Mouse (Mus musculus) thymus, postnatal 0 days (tissue): ENCODE results near the gene Nck2. TPM values are rescaled to one million over a fixed set of nuclear protein-coding genes. Genes with fewer than 3 reads are reported as not detected.
A peak's percentile ranks its signal among the peaks of the same experiment; 100 is the strongest.

Experiments used
- DNase-seq: peaks from one replicate; pipeline ENCODE4 v3.0.0-alpha.2; 2015; ENCODE audit warnings: low spot score
- polyA plus RNA-seq: library from polyadenylated mRNA; unstranded; fragments of >200 nt; fragmentation: Nextera tagmentation; extraction: Ambion mirVana; gene quantifications from 2 replicates; pipeline ENCODE4 v1.2.1, GENCODE M21; 2015

Gene Nck2
- polyA plus RNA-seq, 1 experiment from 2014 or later = 103 TPM

DNA sequence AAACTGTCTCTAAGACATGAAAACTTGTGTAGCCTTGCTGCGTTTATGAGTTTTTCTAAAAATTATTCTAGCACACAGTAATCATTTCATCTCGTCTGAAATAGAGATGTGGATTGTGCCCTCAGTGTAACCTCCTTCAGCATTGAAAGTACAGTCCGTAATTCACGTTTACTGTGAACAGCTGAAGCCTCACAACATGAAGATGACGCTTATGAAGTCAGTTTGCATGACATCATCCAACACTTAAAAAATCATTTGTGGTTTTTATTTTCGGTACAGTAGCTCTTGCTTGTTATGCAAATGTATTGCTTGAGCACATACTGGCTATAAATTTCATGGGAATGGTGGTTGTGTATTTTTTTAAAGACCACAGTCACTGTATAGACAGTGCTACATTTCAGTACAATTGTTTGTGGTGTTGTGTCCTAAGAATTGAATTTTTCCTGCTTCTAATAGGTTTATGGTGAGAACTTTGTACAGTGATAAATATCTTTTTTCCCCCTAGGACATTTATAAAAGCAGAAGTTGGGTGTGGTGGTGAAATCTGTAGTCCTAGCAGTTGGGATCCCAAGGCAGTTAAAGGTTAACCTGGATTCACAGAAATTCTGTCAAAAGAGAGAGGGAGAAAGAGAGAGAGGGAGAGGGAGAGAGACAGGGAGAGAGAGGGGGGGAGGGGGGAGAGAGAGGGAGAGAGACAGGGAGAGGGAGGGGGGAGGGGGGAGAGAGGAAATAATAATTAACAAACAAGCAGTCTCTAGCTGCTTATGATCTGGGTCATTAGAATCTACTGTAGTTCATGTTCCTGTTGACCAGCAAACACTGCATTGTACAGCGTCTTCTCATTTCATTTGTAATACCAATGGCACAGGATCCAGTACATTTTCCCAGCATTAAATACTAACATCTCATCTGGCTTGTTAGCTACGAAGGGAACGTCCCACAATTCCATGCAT, 14.2 kb upstream of the Nck2 start:
- DNase-seq = no peak

- DNase-seq = no peak
Observed at GRCm38 (mm10) chr1:43433853-43434252, 10.5 kb upstream of the Nck2 start.

GRCm38 (mm10) chr1:43436554-43436953, 7.8 kb upstream of the Nck2 start:
- DNase-seq = no peak

DNA sequence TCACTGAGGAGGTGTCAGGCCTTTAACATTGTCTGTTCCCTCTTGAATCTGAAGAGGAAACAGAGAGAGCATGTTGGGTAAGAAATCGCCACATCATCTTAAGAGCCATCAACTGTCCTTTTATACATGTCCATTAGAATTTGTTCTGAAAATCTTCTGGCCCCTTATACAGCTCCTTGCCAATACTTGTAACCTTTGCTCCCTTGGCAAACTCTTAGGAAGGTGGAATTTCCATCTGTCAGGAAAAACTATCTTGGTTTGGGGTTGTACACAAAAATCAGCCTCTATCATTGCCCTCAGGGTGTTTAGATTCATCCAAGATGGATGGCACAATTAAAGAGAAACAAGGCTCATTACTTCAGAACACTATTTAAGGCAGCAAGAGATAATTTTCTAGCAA, 5.1 kb upstream of the Nck2 start:
- no peak for DNase-seq

- DNase-seq = no peak
Observed at GRCm38 (mm10) chr1:43442568-43442967, 1.8 kb upstream of the Nck2 start.

- DNase-seq = peak; percentile 90
Observed at GRCm38 (mm10) chr1:43445170-43446088, 1.1 kb downstream of the Nck2 start.

DNA sequence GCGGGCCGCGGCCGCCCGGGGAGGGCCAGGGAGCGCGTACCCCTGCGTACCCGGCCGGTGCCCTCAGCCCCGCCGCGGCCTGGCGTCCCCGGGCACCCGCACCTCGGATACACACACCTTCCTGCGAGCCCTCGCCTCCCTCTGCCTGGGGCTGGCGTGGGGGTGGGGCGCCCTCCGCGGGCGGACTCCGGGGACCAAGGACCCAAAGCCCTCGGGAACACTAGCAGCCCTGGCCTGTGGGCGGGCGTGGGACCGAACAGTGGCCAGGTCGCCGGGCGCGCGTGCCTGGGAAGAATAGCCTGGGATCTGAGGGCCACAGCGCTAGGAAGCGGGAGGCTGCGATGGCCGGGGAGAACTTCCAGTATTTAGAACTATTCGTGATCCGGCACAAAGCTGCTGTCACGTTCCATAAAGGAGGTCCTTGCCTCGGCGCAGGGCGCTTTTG, 1.7 kb downstream of the Nck2 start:
- peak; percentile 63 for DNase-seq

DNA sequence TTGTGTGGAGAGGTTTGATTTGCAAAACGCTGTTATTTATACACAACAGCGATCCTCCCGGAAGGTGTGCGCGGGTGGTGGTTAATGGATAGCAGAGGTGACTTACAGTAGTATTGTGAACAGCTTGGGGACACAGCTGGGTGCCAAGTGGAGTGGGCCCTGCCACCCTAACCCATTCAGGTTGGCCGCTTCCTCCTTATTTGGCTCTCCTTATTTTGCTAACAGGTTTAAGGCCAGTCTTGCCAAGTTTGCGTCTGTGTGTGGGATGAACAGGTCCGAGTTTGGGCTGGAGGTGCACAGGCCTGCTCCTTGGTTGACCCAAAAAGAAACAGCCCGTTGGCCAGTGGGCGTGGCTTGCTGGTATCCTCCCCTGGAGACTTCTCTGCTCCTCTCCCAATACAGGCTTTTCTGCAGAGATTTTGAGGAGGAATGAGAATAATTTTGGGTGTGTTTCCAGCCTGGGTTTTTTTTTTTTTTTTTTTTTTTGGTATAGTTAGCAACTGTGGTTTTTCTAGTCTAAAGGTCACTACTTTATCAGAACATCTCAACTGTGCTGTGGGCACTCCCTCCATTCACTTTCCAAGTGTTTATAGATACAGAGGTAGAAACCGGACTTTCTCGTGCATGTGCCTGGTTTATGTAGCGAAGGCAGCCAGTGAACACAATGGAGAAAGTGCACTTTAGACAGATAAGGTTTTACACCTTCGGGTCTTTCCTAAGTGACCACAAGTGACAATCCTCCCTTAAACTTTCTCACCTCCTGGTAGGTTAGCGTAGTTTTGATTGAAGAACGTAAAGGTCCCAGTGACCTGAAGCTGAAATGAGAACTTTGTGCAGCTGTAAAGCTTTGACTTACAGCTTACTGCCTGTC, 2.6 kb downstream of the Nck2 start:
- peak; percentile 44 for DNase-seq

DNA sequence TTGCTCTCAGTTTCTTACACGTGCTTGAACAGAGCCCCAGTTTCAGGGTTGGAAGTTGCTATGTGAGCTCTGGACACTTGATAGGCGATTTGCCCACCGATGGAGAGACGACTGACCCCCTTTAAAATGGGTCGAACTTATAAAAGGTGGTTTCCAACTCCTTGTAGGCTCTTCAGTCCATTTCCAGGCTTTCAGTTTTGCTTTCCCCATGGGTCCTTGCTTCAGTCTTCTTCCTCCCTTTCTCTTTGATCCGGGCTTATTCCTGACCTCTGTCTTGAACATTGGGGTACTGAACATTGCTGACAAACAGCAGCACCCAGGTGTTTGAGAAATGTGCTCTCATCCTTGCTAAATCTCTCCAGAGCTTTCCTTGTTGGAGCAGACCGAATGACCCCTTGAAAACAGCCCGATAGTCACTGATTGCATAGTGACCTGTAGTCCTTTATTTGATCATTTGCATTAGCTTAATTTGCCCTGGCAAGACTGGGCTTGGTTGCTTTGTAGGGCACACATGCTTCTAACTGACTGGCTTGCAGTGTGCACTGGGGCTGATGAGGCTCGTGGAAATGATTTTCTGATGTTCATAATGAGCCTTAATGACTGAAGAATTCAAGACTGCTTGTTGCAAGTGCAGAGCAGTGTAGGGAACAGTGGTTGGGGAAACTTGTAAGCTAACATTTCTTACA, 3.4 kb downstream of the Nck2 start:
- peak; percentile 13 for DNase-seq

DNA sequence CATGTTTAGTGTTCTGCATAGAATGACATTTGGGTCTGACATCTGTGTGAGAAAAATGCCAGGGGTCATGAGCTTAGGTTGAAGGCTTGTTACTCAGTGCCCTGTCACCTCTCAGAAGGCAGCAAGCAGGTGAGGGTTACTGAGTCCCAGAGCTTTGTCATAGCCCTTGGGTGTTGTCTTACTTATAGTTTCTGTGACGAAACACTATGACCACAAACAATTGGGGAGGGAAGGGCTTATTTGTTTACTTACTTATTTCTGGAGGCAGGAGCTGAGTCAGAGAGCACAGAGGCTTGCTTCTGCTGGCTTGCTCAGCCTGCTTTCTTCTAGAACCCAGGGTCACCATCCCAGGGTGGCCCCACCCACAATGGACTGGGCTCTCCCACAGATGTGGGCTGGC, 6.4 kb downstream of the Nck2 start:
- peak; percentile 21 for DNase-seq

DNA sequence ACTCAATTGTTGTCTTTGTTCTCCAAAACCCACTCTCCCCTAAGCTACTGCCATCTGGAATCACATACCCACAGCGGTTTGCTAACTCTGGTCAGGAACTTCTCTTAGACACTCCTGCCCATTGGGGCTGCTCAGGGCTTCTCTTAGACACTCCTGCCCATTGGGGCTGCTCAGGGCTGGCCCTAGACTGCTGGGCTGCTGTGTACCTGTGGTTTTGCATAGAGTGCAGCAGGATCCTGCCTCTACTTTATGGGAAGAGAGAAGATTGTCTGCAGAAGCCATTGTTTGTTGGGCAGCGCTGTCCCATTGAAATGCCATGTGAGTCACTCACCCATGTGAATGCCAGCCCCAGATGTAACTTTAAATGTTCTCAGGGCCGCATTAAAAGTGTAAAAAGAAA, 9.3 kb downstream of the Nck2 start:
- peak; percentile 11 for DNase-seq

DNA sequence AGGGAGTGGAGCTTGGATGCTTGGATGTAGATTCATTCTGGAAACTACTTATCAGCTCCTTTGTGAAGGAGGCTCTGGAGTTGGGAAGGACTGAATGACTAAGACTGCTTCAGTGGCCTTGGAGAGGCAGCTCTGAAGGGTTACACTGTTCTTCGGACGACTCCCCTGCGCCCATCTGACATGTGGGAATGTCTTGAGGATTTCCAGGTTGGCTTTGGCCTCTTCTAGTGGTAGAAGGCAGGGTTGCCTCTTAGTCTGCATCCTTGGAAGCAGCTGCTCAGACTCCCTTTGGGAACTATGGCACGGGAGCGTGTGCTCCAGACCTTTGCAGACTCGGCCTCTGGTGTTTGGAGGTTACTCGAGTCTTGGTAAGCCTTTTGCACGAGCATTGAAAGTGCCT, 10.4 kb downstream of the Nck2 start:
- no peak for DNase-seq

GRCm38 (mm10) chr1:43455196-43455595, 10.8 kb downstream of the Nck2 start:
- DNase-seq = no peak

GRCm38 (mm10) chr1:43457012-43457766, 12.8 kb downstream of the Nck2 start:
- DNase-seq = peak; percentile 72

DNA sequence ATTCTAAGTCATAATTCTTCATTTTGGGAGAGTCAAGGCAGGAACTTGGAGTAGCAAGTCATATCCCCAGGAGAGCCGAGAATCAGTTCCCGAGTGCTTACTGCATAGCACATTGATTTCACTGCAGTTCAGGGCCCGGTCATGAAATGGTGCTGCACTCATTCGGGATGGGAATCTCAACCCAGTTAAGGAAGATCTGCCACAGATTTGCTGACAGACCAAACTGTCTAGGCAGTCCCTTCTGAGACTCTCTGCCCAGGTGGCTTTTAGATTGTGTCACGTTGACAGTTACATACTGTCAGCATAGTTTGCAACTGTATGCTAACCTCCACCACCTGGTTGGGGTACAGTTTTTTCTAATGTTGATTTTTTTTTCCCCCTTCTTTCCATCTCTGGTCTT, 16.1 kb downstream of the Nck2 start:
- DNase-seq = peak; percentile 63

DNA sequence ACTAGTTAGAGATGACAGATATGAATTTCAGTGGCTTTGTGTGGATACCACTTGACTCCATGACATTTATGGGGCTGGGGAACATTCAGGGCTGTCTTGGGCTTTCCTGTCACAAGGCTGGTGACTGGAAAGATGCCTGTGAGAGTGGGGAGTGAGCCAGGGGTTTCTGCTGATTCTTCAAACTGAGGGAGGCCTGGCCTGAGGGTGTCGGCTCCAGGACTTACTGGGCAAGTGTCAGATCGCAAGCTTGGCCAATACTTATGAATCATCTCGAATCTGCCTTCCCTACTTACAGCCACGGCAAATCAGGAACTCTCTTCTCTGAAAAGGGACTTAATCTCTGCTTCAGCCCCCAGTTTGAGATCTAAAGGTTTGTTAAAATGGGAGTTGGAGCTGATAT, 18.3 kb downstream of the Nck2 start:
- no peak for DNase-seq

DNA sequence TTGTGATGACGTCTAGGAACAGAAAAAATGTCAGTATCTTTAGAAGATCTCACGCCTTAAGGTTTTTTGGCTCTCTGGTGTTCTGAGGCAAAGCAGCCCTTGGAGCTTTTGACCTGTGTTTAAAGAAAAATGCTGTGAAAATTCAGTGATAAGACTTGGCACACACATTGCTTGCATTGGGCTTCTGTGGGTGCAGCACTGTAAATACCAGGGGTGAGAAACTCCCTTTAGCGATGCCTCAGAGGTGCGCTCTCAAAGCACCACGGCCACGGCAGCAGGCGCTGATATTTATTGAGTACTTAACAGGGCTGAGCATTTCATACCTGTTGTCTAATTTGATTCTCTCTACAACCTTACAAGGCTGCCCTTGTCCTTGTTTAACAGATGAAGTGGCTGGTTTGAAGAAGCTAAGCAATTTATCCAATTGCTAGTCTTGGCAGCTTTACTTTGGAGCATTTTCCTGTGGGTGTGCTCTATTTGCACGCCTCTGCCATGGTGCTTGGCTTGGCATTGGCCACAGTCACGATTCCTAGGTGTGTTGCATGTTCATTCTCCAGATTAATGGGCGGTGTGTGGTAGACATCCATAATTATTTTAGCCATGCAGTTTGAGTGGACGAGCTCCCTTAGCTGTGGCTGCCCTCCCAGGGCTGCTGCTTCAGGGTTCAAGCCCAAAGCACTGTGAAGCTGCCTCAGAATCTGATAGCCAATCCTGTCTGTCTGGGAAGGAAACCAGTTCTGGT, 19.7 kb downstream of the Nck2 start:
- no peak for DNase-seq

DNA sequence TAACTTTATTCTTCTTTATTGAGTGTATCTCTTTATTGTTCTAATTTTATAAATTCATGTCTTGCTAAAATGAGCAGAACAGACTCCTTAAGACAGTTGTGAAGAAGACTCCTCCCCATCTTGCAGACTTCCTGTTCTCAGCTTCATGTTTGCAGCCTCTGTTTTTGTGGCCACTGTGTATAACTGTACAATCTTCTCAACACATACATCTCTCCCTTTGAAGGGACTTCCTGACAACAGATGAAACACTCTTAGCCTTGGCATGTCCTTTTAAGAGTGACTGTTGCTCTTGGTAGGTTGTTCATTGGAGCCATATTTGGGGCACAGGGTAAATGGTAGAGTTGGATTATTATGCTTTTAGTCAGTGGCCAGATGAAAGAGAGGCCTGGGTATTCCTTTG, 20.6 kb downstream of the Nck2 start:
- DNase-seq = peak; percentile 81
